Comparison of ENCODE assay signal across 11 mouse cellular contexts in genomic region chr17:62720740-62721450, GRCm38 (mm10).
A peak's percentile ranks its signal among the peaks of the same experiment; 100 is the strongest.
DNase-seq lines count a peak whose midpoint lies in the region; ATAC-seq lines count a peak whose summit lies in the region.
"Had no signal": no experiment of that assay in that cellular context is flagged by ENCODE, and none has a peak within 500 bp of the region (broad histone marks: within the 10 kb centered on the region; RNA-seq: fewer than 3 reads in every experiment).

No protein-coding gene starts in this region.

- no peaks in the 10 kb centered on the region for H3K36me3 ChIP-seq in forebrain, embryonic 14.5 days (ENCODE audit: control insufficient read depth, insufficient read depth, low read length)
- H3K36me3 ChIP-seq in forebrain, embryonic 10.5 days (replicated peaks) = no peaks in the 10 kb centered on the region
- no peaks in the 10 kb centered on the region for H3K36me3 ChIP-seq in hindbrain, embryonic 14.5 days (replicated peaks; ENCODE audit: control insufficient read depth, insufficient read depth)
- H3K36me3 ChIP-seq in neural tube, embryonic 15.5 days = no peaks in the 10 kb centered on the region
- no peaks in the 10 kb centered on the region for H3K36me3 ChIP-seq in midbrain, embryonic 15.5 days (replicated peaks)
- H3K36me3 ChIP-seq: limb, embryonic 15.5 days had no signal

- H3K4me2 ChIP-seq in forebrain, embryonic 14.5 days (ENCODE audit: low read length) = no peak overlapping the region
- H3K4me2 ChIP-seq in hindbrain, embryonic 14.5 days (replicated peaks) = 0 out of 2 replicates have a peak overlapping the region, but pooled peaks have one; percentile 10
- peak overlapping the region; percentile 22 for H3K4me2 ChIP-seq in neural tube, embryonic 15.5 days
- no peak overlapping the region for H3K4me2 ChIP-seq in midbrain, embryonic 15.5 days
- H3K4me2 ChIP-seq: limb, embryonic 15.5 days had no signal

- no peaks in the 10 kb centered on the region for H3K9me3 ChIP-seq in forebrain, embryonic 14.5 days (replicated peaks; ENCODE audit: control insufficient read depth, low read length)
- H3K9me3 ChIP-seq in forebrain, embryonic 10.5 days = no peaks in the 10 kb centered on the region
- H3K9me3 ChIP-seq in hindbrain, embryonic 14.5 days (ENCODE audit: control insufficient read depth, low read length) = no peaks in the 10 kb centered on the region
- H3K9me3 ChIP-seq in neural tube, embryonic 15.5 days (replicated peaks) = no peaks in the 10 kb centered on the region
- no peaks in the 10 kb centered on the region for H3K9me3 ChIP-seq in midbrain, embryonic 15.5 days
- H3K9me3 ChIP-seq: limb, embryonic 15.5 days had no signal

- 75% methylated on average over 20 of the region's 20 CpGs for WGBS in forebrain, embryonic 14.5 days
- 84% methylated on average over 20 of the region's 20 CpGs for WGBS in forebrain, embryonic 10.5 days
- WGBS in hindbrain, embryonic 14.5 days = 63% methylated on average over 20 of the region's 20 CpGs
- WGBS in neural tube, embryonic 15.5 days = 51% methylated on average over 20 of the region's 20 CpGs
- 64% methylated on average over 20 of the region's 20 CpGs for WGBS in midbrain, embryonic 15.5 days

- ATAC-seq in forebrain, embryonic 14.5 days = peak; percentile 50; the same call in 1 of the 2 replicates
- no peak; the same call in 1 of the 2 replicates for ATAC-seq in hindbrain, embryonic 14.5 days (ENCODE audit: low FRiP score)
- peak; percentile 36; the same call in 1 of the 2 replicates for ATAC-seq in neural tube, embryonic 15.5 days (ENCODE audit: low FRiP score)
- no peak; the same call in 1 of the 2 replicates for ATAC-seq in midbrain, embryonic 15.5 days (replicated peaks)

- H3K27ac ChIP-seq in forebrain, embryonic 14.5 days (ENCODE audit: low read depth, low read length) = no peak overlapping the region
- no peak overlapping the region for H3K27ac ChIP-seq in forebrain, embryonic 10.5 days
- no peak overlapping the region for H3K27ac ChIP-seq in hindbrain, embryonic 14.5 days
- 0 out of 2 replicates have a peak overlapping the region, but pooled peaks have one; percentile 2 for H3K27ac ChIP-seq in neural tube, embryonic 15.5 days (replicated peaks)
- no peak overlapping the region for H3K27ac ChIP-seq in midbrain, embryonic 15.5 days
- H3K27ac ChIP-seq: limb, embryonic 15.5 days had no signal

- H3K27me3 ChIP-seq in forebrain, embryonic 14.5 days (replicated peaks; ENCODE audit: control insufficient read depth, insufficient read depth, low read length) = no peaks in the 10 kb centered on the region
- H3K27me3 ChIP-seq in forebrain, embryonic 10.5 days (ENCODE audit: poor library complexity, severe bottlenecking) = no peaks in the 10 kb centered on the region
- H3K27me3 ChIP-seq in hindbrain, embryonic 14.5 days (ENCODE audit: control insufficient read depth, insufficient read depth, low read length) = no peaks in the 10 kb centered on the region
- no peaks in the 10 kb centered on the region for H3K27me3 ChIP-seq in neural tube, embryonic 15.5 days (replicated peaks)
- H3K27me3 ChIP-seq in midbrain, embryonic 15.5 days (replicated peaks) = peaks cover 4% of the 10 kb centered on the region; the same call in 1 of the 2 replicates
- H3K27me3 ChIP-seq: limb, embryonic 15.5 days had no signal

- H3K4me1 ChIP-seq in forebrain, embryonic 14.5 days (ENCODE audit: control insufficient read depth, insufficient read depth, low read length) = peaks cover 6% of the 10 kb centered on the region; the same call in 1 of the 2 replicates
- peaks cover 60% of the 10 kb centered on the region for H3K4me1 ChIP-seq in forebrain, embryonic 10.5 days
- peaks cover 16% of the 10 kb centered on the region; the same call in 1 of the 2 replicates for H3K4me1 ChIP-seq in hindbrain, embryonic 14.5 days (replicated peaks; ENCODE audit: control insufficient read depth, insufficient read depth, low read length)
- H3K4me1 ChIP-seq in neural tube, embryonic 15.5 days = peaks cover 47% of the 10 kb centered on the region
- peaks cover 24% of the 10 kb centered on the region for H3K4me1 ChIP-seq in midbrain, embryonic 15.5 days
- H3K4me1 ChIP-seq: limb, embryonic 15.5 days had no signal

- DNase-seq in forebrain, embryonic 14.5 days (ENCODE audit: low spot score) = no peak
- no peak for DNase-seq in forebrain, embryonic 10.5 days (ENCODE audit: extremely low spot score, low spot score)
- DNase-seq in layer of hippocampus, adult 9-11 months = peak; percentile 28
- no peak for DNase-seq in layer of hippocampus, postnatal 10 days (ENCODE audit: low spot score in 2 of 2)
- DNase-seq in hindbrain, embryonic 14.5 days (ENCODE audit: low spot score) = no peak
- no peak for DNase-seq in urinary bladder, postnatal 10 days (ENCODE audit: low spot score)
- DNase-seq: adrenal gland, postnatal 10 days; kidney, adult 11 months had no signal

- H3K4me3 ChIP-seq in forebrain, embryonic 14.5 days (ENCODE audit: low read depth, low read length) = no peak overlapping the region
- H3K4me3 ChIP-seq in forebrain, embryonic 10.5 days = no peak overlapping the region
- H3K4me3 ChIP-seq in hindbrain, embryonic 14.5 days (replicated peaks; ENCODE audit: low read length) = no peak overlapping the region
- no peak overlapping the region for H3K4me3 ChIP-seq in neural tube, embryonic 15.5 days (replicated peaks)
- H3K4me3 ChIP-seq in midbrain, embryonic 15.5 days = no peak overlapping the region
- H3K4me3 ChIP-seq: limb, embryonic 15.5 days had no signal

- H3K9ac ChIP-seq in forebrain, embryonic 14.5 days (ENCODE audit: low read length) = no peak overlapping the region
- no peak overlapping the region for H3K9ac ChIP-seq in hindbrain, embryonic 14.5 days
- H3K9ac ChIP-seq in neural tube, embryonic 15.5 days (replicated peaks) = no peak overlapping the region
- no peak overlapping the region for H3K9ac ChIP-seq in midbrain, embryonic 15.5 days
- H3K9ac ChIP-seq: limb, embryonic 15.5 days had no signal

Comparison
In these comparisons a context has a peak if more than half of its experiments do, and no peak if none do; other contexts are left out.
1. ATAC-seq: peak in forebrain, embryonic 14.5 days (single experiment) and neural tube, embryonic 15.5 days (single experiment); none in hindbrain, embryonic 14.5 days (single experiment) and midbrain, embryonic 15.5 days (single experiment).
2. H3K4me2 ChIP-seq: peak in hindbrain, embryonic 14.5 days (single experiment) and neural tube, embryonic 15.5 days (single experiment); none in forebrain, embryonic 14.5 days (single experiment) and midbrain, embryonic 15.5 days (single experiment).